Mouse (Mus musculus): ENCODE results near the gene Slc28a2.
"Not testable (repeated sequence)": the region's sequence is repeated elsewhere in the genome, so short reads cannot be mapped to it uniquely, and the experiment has no call there.

Gene Slc28a2

GRCm38 (mm10) chr2:122450351-122450750, 24.1 kb downstream of the Slc28a2 start:
- TF ChIP-seq CTCF (conservative IDR thresholded peaks at IDR 0.05; ENCODE audit: low read length) (no peak), NANOG (IDR thresholded peaks at IDR 0.05; ENCODE audit: borderline replicate concordance, low read length) (no peak), POU5F1 (IDR thresholded peaks at IDR 0.05; ENCODE audit: borderline replicate concordance, low read length) (no peak)
- H3K4me3 ChIP-seq (replicated peaks; ENCODE audit: low read length), result no peak overlapping the region
- no peaks in the 10 kb centered on the region for H3K27me3 ChIP-seq (ENCODE audit: insufficient read depth, low read length)
- peaks cover 3% of the 10 kb centered on the region; the same call in 1 of the 2 replicates for H3K9me3 ChIP-seq (ENCODE audit: low read length)
- H3K36me3 ChIP-seq (ENCODE audit: insufficient read depth, low read length), result no peaks in the 10 kb centered on the region
- H3K4me1 ChIP-seq (replicated peaks; ENCODE audit: low read depth, low read length), result no peaks in the 10 kb centered on the region

- Histone ChIP-seq H3K36me3 (ENCODE audit: insufficient read depth, low read length) (no peaks in the 10 kb centered on the region), H3K9me3 (ENCODE audit: low read length) (peaks cover 3% of the 10 kb centered on the region; the same call in 1 of the 2 replicates), H3K4me3 (replicated peaks; ENCODE audit: low read length) (no peak overlapping the region), H3K27me3 (ENCODE audit: insufficient read depth, low read length) (no peaks in the 10 kb centered on the region), H3K4me1 (replicated peaks; ENCODE audit: low read depth, low read length) (no peaks in the 10 kb centered on the region)
- TF ChIP-seq POU5F1 (IDR thresholded peaks at IDR 0.05; ENCODE audit: borderline replicate concordance, low read length), result no peak
- no peak for TF ChIP-seq CTCF (conservative IDR thresholded peaks at IDR 0.05; ENCODE audit: low read length)
Observed at GRCm38 (mm10) chr2:122452426-122452825, 26.1 kb downstream of the Slc28a2 start.

- peaks cover 6% of the 10 kb centered on the region; the same call in 1 of the 2 replicates for H3K9me3 ChIP-seq (ENCODE audit: low read length)
- TF ChIP-seq POU5F1 (IDR thresholded peaks at IDR 0.05; ENCODE audit: borderline replicate concordance, low read length) (no peak), CTCF (conservative IDR thresholded peaks at IDR 0.05; ENCODE audit: low read length) (no peak), NANOG (IDR thresholded peaks at IDR 0.05; ENCODE audit: borderline replicate concordance, low read length) (no peak)
- no peaks in the 10 kb centered on the region for H3K36me3 ChIP-seq (ENCODE audit: insufficient read depth, low read length)
- peak overlapping the region; percentile 76 for H3K4me3 ChIP-seq (replicated peaks; ENCODE audit: low read length)
- H3K4me1 ChIP-seq (replicated peaks; ENCODE audit: low read depth, low read length), result peaks cover 7% of the 10 kb centered on the region
- peaks cover 30% of the 10 kb centered on the region for H3K27me3 ChIP-seq (ENCODE audit: insufficient read depth, low read length)
Observed at GRCm38 (mm10) chr2:122466901-122467300, 40.6 kb downstream of the Slc28a2 start.

GRCm38 (mm10) chr2:122467351-122468013, 41.2 kb downstream of the Slc28a2 start:
- TF ChIP-seq POU5F1 (IDR thresholded peaks at IDR 0.05; ENCODE audit: borderline replicate concordance, low read length), result no peak
- TF ChIP-seq CTCF (conservative IDR thresholded peaks at IDR 0.05; ENCODE audit: low read length), result no peak
- no peak for TF ChIP-seq NANOG (IDR thresholded peaks at IDR 0.05; ENCODE audit: borderline replicate concordance, low read length)
- peak overlapping the region; percentile 76 for H3K4me3 ChIP-seq (replicated peaks; ENCODE audit: low read length)
- peaks cover 6% of the 10 kb centered on the region; the same call in 1 of the 2 replicates for H3K9me3 ChIP-seq (ENCODE audit: low read length)
- H3K4me1 ChIP-seq (replicated peaks; ENCODE audit: low read depth, low read length), result peaks cover 7% of the 10 kb centered on the region
- no peaks in the 10 kb centered on the region for H3K36me3 ChIP-seq (ENCODE audit: insufficient read depth, low read length)
- H3K27me3 ChIP-seq (ENCODE audit: insufficient read depth, low read length), result peaks cover 30% of the 10 kb centered on the region

GRCm38 (mm10) chr2:122469221-122469620, 42.9 kb downstream of the Slc28a2 start:
- no peak for TF ChIP-seq NANOG (IDR thresholded peaks at IDR 0.05; ENCODE audit: borderline replicate concordance, low read length)
- TF ChIP-seq POU5F1 (IDR thresholded peaks at IDR 0.05; ENCODE audit: borderline replicate concordance, low read length), result no peak
- no peak for TF ChIP-seq CTCF (conservative IDR thresholded peaks at IDR 0.05; ENCODE audit: low read length)
- Histone ChIP-seq H3K27me3 (ENCODE audit: insufficient read depth, low read length) (peaks cover 30% of the 10 kb centered on the region), H3K4me1 (replicated peaks; ENCODE audit: low read depth, low read length) (peaks cover 7% of the 10 kb centered on the region), H3K9me3 (ENCODE audit: low read length) (peaks cover 6% of the 10 kb centered on the region; the same call in 1 of the 2 replicates), H3K36me3 (ENCODE audit: insufficient read depth, low read length) (no peaks in the 10 kb centered on the region), H3K4me3 (replicated peaks; ENCODE audit: low read length) (no peak overlapping the region)

GRCm38 (mm10) chr2:122476585-122476984, 50.3 kb downstream of the Slc28a2 start:
- Histone ChIP-seq H3K9me3 (ENCODE audit: low read length) (no peaks in the 10 kb centered on the region), H3K27me3 (ENCODE audit: insufficient read depth, low read length) (no peaks in the 10 kb centered on the region), H3K4me3 (replicated peaks; ENCODE audit: low read length) (no peak overlapping the region), H3K4me1 (replicated peaks; ENCODE audit: low read depth, low read length) (no peaks in the 10 kb centered on the region), H3K36me3 (ENCODE audit: insufficient read depth, low read length) (no peaks in the 10 kb centered on the region)
- TF ChIP-seq NANOG (IDR thresholded peaks at IDR 0.05; ENCODE audit: borderline replicate concordance, low read length), result no peak
- no peak for TF ChIP-seq POU5F1 (IDR thresholded peaks at IDR 0.05; ENCODE audit: borderline replicate concordance, low read length)
- no peak for TF ChIP-seq CTCF (conservative IDR thresholded peaks at IDR 0.05; ENCODE audit: low read length)

DNA sequence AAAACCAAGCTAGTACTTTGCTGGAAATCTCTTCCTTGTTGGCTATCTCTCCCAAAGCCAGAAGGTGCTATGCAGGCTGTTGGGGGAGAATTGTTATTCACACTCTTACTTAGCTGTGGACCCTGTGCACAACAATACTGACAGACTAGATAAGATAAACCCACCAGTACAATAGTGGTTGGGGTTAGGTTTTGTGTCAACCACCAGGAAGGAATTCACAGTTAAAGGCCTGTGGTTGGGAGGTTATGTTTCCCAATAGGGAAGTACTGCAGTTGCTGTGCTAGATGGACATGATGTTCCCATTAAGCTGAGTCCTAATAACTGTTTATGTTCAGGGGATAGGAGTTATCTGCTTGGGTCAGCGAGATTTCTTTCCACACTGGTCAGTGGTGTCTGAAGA, 57.5 kb downstream of the Slc28a2 start:
- not testable (repeated sequence) for H3K36me3 ChIP-seq (ENCODE audit: insufficient read depth, low read length); H3K27me3 ChIP-seq (ENCODE audit: insufficient read depth, low read length); H3K4me3 ChIP-seq (replicated peaks; ENCODE audit: low read length)

DNA sequence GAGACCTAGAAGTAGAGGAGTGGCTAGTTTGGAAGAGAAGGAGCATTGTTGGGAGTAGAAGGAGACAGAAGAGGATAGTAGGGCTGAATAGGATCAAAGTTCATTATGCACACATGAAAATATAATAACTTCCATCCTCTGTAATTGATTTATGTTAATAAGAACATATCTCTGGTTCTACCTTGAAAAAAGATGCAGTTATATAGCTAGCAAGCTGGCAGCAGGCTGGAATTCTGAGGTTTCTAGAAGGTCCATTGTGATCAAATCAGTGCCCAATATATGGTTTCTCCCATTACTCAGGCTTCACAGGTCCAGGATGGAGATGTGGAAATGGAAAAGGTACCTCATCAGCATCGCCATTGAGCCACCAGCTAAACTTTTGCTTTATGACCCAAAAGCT, 58.4 kb downstream of the Slc28a2 start, which contains the start of gene Gm14085:
Gene Gm14085, plus strand, starts transcription at position 301 of the 400 bp plus-strand sequence.
- H3K9me3 ChIP-seq (ENCODE audit: low read length), result no peaks in the 10 kb centered on the region
- H3K4me1 ChIP-seq (replicated peaks; ENCODE audit: low read depth, low read length), result no peaks in the 10 kb centered on the region
- no peak within 1 kb of the TSS for H3K4me3 ChIP-seq (replicated peaks; ENCODE audit: low read length)
- H3K27me3 ChIP-seq (ENCODE audit: insufficient read depth, low read length), result no peaks in the 10 kb centered on the region
- no peaks in the 10 kb centered on the region for H3K36me3 ChIP-seq (ENCODE audit: insufficient read depth, low read length)
- TF ChIP-seq CTCF (conservative IDR thresholded peaks at IDR 0.05; ENCODE audit: low read length), result no peak
- TF ChIP-seq NANOG (IDR thresholded peaks at IDR 0.05; ENCODE audit: borderline replicate concordance, low read length), result no peak
- TF ChIP-seq POU5F1 (IDR thresholded peaks at IDR 0.05; ENCODE audit: borderline replicate concordance, low read length), result no peak

More for the DNA sequence above, 57.5 kb downstream of the Slc28a2 start:
- H3K9me3 ChIP-seq (ENCODE audit: low read length); H3K4me1 ChIP-seq (replicated peaks; ENCODE audit: low read depth, low read length): not testable (repeated sequence)

GRCm38 (mm10) chr2:122485654-122486053, 59.4 kb downstream of the Slc28a2 start:
- not testable (repeated sequence) for H3K4me3 ChIP-seq (replicated peaks; ENCODE audit: low read length); H3K36me3 ChIP-seq (ENCODE audit: insufficient read depth, low read length); H3K27me3 ChIP-seq (ENCODE audit: insufficient read depth, low read length); H3K9me3 ChIP-seq (ENCODE audit: low read length); H3K4me1 ChIP-seq (replicated peaks; ENCODE audit: low read depth, low read length)

DNA sequence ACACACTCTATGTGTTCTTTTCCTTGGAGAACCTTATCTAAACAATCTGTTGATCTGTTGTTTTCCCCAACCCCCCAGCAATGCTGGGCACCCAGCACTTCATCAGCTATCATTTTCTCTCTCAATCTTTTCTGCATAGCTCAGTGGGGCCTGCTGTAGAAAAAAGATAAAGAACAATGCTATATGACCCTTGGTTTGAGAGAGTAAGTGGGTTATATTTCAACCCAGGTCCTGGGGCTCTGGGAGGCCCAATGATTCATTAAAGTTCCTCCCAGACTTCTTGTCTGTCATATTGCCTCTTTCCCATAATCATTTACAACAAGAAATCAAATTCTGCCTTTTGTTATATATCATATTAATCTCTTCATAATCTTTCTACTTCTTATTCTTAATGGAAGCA, 59.8 kb downstream of the Slc28a2 start:
- not testable (repeated sequence) for H3K36me3 ChIP-seq (ENCODE audit: insufficient read depth, low read length); H3K4me1 ChIP-seq (replicated peaks; ENCODE audit: low read depth, low read length)

More for the DNA sequence above, 59.8 kb downstream of the Slc28a2 start:
- H3K27me3 ChIP-seq (ENCODE audit: insufficient read depth, low read length); H3K9me3 ChIP-seq (ENCODE audit: low read length); H3K4me3 ChIP-seq (replicated peaks; ENCODE audit: low read length): not testable (repeated sequence)

All from E14TG2a.4 (cell line).